Mouse (Mus musculus) R1 (cell line): ENCODE measurements around the gene Cdc7.
A peak's percentile ranks its signal among the peaks of the same experiment; 100 is the strongest.
"Not testable (repeated sequence)": the region's sequence is repeated elsewhere in the genome, so short reads cannot be mapped to it uniquely, and the experiment has no call there.

ENCODE experiments used
- DNase-seq: peaks from one replicate; pipeline ENCODE4 v3.0.0-alpha.2; 2018; ENCODE audit warnings: low read depth, low spot score

Cdc7 gene

DNA sequence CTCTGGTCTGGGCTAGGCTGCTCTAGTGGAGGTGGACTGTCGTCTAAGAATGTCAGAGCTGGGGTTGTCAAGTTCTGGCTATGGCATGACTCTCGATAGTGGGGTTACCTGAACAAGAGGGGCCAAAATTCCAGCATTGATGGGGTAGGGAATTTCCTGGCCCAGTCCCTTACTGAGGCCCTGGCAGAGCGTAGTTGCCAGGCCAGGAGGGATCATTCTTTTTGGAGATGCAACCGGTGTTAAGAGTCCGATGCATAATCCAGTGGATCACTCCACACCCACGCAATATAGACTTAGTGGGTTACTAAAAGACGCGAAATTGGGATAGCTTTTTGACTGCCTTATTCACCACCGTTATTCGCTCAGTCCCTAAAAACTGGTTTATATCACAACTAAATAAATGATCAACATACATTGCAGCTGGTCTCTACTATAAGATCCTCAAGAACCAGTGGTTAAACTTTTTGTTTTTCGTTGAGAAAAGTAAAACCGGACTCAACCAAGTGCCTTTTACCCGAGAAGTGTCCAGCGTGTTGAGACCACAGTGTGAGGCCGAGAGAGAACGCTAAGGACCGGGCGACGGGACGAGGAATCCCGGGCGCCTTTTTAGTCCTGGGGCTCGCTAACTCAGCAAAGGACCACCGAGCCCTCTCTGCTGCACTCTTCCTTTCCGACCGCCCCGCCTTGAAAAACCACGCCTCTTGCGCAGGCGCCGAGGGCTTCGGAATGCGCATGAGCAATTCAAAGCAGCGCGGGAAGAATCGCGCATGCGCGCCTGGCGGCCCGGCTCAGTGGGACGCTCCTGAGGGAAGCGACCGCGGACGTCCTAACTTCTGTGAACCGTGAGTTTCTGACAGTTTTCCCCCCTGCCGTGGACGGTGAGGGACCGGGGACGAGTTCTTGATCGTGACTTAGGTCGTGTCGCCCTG lies at the start of gene Cdc7:
Gene Cdc7 (plus strand): TSS at position 739 of the 929 bp plus-strand sequence.
- DNase-seq, result peak; percentile 93

- DNase-seq, result no peak
Measured at GRCm38 (mm10) chr5:106919315-106919714, 44.8 kb upstream of the Cdc7 start.

DNA sequence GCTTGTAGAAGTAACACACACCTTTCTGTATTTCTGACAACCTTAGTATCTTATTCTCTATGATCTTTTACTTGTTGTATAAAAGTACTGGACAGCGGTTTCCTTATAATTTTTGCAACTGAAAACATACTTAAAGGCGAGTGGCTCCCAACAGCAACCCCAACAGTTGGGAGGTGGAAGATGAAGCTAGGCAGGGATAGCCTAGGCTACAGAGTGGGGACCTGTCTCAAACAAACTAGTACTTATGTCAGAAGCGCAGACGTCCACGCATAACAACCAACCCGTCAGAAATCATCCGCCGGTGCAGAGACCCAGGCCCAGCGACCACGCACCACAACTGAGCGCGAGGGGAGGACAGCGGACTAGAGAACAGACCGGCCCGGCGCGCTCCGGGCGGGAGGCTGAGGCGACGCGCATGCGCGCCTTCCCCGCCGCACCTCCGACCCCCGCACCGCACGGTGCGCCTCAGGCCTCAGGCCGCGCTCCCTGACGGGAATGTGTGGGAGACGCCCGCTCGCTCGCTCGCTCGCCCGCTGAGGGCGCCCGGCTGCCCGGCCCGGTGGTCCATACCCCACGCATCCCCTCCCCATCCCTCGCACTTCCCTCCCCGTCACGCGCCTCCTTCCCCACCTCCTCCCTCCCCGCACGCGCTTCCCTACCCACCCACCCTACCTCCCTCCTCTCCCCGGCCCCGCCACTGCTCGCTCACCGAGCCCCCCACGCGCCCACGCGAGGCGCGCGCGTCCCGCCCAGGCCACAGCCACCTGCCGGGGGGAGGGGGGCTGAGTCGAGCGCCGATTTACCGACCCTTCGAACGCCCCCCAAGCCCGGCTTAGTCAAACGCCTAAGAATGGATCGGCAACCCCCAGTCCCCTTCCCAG lies 38.4 kb upstream of the Cdc7 start, which contains the start of gene Hfm1:
Gene Hfm1 (minus strand): TSS at position 834 of the 881 bp plus-strand sequence.
- DNase-seq, result peak; percentile 67

DNA sequence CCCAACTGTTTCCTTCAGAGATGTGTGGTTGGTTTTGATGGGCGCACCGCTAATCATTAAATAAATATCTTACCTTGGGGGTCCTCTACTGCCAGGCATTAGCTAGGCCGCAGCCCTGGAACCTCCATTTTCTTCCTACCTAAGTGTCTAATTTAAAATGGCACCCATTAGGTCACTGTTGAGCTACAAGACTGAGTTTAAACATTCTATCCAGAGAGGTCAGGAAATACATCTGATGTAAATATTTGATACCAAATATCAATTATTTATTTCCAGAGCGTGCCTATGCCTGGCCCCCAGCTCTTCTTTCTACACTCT lies 37.8 kb upstream of the Cdc7 start:
- DNase-seq, result peak; percentile 52

- DNase-seq, result no peak
Measured at GRCm38 (mm10) chr5:106927996-106928395, 36.1 kb upstream of the Cdc7 start.

GRCm38 (mm10) chr5:106946342-106946741 lies 17.8 kb upstream of the Cdc7 start:
- no peak for DNase-seq

DNA sequence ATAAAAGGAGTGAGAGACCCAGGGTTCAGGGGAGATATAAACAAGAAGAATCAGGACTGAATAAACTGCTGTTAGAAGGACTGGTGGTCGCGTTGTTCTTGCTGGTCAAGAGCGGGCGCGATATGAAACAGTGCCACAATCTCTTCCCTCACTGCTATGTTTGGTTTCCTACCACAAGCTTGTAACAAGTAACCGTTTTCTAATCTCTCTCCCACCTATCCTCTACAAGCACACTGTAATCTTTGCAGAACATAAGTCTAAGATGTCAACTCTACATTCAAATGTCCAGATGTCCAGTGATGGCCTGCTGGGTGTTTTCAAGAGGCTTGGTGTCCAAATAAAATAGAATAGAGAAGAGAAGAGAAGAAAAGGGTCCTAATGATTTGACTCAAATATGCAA lies 15.4 kb upstream of the Cdc7 start:
- no peak for DNase-seq

GRCm38 (mm10) chr5:106956467-106956866 lies 7.7 kb upstream of the Cdc7 start:
- DNase-seq, result no peak

DNA sequence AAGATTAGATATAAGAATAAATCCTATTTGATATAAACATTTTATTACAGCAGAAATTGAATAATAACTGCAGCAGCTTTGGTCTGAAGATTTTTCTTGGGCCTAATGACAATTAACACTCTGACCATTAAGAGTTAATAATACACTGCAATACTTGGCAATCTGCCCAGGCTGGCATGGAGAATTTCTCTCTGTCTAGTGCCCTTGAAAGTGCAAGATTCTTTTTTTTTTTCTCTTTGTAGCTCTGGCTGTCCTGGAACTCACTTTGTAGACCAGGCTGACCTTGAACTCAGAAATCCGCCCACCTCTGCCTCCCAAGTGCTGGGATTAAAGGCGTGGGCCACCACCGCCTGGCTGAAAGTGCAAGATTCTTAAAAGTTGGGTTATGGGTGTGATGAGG lies 5.1 kb upstream of the Cdc7 start:
- DNase-seq, result no peak

GRCm38 (mm10) chr5:106960451-106960850 lies 3.7 kb upstream of the Cdc7 start:
- DNase-seq, result peak; percentile 68

DNA sequence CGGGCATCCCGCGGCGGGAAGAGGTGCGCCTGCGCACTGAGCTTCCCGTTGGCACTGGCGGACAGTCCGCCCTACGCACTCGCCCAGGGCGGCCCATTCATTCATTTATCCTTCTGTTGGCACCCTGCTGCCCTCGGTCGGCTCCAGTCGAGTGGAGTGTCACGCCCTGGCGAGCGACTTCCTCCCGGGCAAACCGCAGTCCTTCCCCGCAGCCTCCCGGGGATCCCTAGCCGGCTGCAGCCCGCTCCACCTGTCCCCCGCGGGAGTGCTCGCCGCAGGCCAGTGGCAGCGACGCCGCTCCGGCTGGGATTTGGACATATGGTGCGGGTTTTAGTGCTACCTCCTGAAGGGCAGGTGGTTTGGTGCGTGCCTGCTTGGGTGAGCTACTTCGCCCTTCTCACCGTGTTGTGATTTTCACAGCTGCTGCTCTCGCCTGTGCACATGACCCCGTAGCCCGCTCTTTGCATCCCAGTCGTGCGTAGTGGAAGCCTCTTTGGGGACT lies 442 bp downstream of the Cdc7 start:
- peak; percentile 62 for DNase-seq

DNA sequence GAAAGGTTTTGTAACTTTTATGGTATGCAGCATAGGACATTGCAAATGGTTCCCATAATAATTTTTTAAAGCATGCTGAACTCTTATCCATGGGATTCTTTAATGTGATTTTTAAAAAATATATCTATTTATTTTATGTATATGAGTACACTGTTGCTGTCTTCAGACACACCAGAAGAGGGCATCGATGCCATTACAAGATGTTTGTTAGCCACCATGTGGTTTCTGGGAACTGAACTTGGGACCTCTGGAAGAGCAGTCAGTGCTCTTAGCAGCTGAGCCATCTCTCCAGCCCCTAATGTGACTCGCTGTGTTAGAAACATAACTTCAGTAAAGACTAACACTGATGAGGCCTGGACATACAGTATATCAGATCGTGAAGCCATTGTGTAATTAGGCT lies 2.3 kb downstream of the Cdc7 start:
- DNase-seq, result no peak

- DNase-seq, result no peak
Measured at GRCm38 (mm10) chr5:106967578-106967977, 3.5 kb downstream of the Cdc7 start.

DNA sequence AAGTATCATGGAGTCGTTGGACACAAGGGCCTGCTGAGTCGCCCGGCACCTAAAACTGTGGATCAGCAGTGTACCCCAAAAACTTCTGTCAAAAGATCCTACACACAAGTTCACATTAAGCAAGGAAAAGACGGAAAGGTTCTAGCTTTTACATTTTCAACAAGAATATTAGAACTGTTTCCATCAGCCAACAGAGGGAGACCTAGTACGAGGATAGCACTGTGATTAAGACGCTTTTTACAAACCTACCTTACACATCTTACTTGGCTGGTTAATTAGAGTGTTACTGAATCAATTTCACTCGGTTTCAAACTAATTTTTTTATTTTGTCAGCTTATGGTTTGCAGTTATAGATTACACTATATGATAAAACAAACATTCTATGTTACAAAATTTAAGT lies 9.8 kb downstream of the Cdc7 start:
- DNase-seq, result no peak

DNA sequence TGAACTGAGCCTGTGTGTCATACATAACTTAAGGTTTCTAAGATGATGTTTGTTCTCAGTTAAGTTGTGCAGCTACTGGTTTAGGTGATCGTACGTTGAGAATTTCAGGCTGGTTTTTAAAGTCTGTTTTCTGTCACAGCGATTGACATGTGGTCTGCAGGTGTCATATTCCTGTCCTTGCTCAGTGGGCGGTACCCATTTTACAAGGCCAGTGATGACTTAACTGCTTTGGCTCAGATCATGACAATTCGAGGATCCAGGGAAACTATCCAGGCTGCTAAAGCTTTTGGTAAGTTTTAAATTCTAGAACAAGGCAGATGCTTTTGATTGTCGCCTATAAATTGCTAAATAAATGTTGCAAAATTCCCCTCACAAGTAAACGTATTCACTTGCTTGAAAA lies 15.0 kb downstream of the Cdc7 start:
- DNase-seq, result no peak

DNA sequence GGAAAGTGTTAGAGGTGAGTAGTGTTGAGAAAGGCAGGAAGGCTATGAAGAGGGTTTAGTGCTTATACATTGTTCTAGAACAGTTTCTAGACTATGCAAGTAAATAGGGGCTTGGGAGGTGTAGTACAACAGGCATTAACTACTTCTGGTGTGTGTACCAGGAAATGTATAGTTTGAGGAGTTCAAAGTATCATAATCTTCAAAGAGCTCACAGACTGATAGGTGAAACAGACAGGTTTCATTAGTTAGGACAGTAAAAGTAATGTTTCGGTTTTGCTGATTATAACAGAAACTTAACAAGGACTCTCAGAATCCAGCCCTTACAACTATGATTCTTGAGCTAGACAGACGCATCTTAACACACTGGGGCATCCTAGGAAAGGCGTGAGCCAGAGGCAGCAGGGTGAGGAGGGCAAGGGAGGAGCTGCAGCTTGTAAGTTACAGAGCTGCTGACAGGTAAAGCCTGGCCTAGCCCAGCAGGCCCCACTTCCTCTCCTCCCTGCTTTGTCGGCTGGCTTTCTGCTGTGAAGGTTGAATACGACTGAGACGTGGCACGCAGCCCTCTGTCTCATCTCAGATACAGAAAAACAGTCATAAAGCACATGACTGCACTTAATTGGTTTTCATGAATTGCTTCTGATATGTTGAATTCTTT lies 18.3 kb downstream of the Cdc7 start:
- no peak for DNase-seq

DNA sequence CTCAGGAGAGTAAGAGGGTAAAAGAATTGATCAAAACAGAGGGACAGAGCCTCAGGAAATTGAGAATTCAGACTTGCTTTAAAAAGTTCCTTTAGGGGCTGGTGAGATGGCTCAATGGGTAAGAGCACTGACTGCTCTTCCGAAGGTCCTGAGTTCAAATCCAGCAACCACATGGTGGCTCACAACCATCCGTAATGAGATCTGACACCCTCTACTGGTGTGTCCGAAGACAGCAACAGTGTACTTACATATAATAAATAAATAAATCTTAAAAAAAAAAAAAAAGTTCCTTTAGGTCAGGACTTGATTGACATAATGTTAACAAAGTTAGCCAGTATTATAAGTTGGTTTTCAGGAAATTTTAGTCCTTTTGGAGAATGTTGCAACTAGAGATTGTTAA lies 20.8 kb downstream of the Cdc7 start:
- DNase-seq, result not testable (repeated sequence)

DNA sequence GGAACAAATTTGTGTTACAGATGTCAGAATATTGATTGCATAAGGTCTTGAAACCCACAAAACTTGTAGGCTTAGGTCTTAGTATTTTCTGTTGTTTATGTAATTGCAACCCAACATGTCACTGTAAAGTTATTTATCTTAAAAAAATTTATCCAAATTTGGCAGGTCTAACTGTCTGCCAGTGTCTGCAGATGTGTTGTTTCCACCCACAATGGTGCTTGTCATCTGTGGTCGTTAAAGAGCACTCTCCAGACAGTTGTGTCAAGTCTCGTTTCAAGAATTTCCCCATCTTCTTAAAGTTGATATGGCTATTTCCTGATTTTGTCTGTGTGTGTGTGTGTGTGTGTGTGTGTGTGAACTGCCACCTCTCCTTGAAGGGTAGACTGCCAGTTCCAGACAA lies 21.5 kb downstream of the Cdc7 start:
- DNase-seq, result no peak

DNA sequence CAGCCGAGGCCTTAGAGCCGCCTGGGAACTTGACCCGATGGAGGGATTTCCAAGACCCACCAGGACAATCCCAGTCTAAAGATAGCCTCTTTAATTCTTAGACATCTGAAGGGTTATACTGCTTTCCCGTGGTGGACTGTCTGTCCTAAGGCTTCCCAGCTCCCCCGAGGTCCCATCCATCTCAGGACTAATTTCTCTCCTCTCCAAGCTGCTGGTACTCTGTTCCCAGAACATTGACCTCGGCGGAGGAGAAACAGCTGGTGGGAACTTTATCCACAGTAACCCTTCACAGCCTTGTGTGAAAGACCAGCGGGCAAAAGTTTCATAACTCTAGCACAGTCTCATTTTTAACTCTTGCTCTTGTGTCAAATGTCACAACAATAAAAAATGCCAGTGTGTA lies 25.1 kb downstream of the Cdc7 start:
- no peak for DNase-seq

- DNase-seq, result no peak
Measured at GRCm38 (mm10) chr5:106989786-106990185, 25.7 kb downstream of the Cdc7 start.

GRCm38 (mm10) chr5:106990639-106991299 lies 26.6 kb downstream of the Cdc7 start:
- peak; percentile 30 for DNase-seq
